Mouse (Mus musculus): ENCODE measurements around the gene Xpo1. TPM values are rescaled to one million over a fixed set of nuclear protein-coding genes. Genes with fewer than 3 reads are reported as not detected.
"Not testable (repeated sequence)": the region's sequence is repeated elsewhere in the genome, so short reads cannot be mapped to it uniquely, and the experiment has no call there.

Xpo1 gene
- polyA plus RNA-seq, 1 experiment, result 0.97 TPM

DNA sequence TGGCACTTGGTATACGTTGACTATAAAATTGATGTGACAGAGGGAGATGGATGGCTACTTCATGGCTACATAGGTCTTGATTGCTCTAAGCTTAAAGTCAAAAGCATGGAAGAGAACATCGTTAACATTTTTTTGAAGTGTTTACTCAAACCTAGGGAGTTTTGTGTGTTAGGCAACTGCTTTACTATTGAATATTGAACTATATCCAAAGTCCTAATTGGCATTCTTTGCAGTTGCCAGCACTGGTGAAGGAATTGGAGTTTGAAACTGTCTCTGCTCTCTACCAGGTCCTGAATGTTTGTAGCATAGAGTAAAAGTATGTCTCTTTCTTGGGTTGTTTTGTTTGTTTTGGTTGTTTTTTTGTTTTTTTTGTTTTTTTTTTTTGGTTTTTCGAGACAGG lies 19.9 kb downstream of the Xpo1 start:
- TF ChIP-seq GATA1 (IDR thresholded peaks at IDR 0.05; ENCODE audit: low read length) (no peak), TAL1 (IDR thresholded peaks at IDR 0.05; ENCODE audit: low read length) (no peak)
- peaks cover 100% of the 10 kb centered on the region for H3K36me3 ChIP-seq (ENCODE audit: control insufficient read depth)
- H3K4me3 ChIP-seq (replicated peaks), result no peak overlapping the region
- H3K9me3 ChIP-seq (ENCODE audit: control insufficient read depth, low read length), result no peaks in the 10 kb centered on the region
- no peaks in the 10 kb centered on the region for H3K4me1 ChIP-seq (ENCODE audit: control insufficient read depth)
- no peaks in the 10 kb centered on the region for H3K27me3 ChIP-seq (ENCODE audit: control insufficient read depth)

DNA sequence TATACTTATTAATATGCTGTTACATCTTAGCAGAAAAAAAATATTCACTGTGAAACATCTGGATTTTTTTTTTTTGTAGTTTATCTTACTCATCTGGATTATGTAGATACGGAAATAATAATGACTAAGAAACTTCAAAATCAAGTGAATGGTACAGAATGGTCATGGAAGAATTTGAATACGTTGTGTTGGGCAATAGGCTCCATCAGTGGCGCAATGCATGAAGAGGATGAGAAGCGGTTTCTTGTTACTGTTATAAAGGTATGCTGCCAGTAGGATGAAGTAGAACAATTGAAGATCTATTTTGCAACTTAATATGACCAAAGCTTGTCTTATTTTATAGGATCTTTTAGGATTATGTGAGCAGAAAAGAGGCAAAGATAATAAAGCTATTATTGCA lies 28.6 kb downstream of the Xpo1 start:
- Histone ChIP-seq H3K4me1 (ENCODE audit: control insufficient read depth) (no peaks in the 10 kb centered on the region), H3K27me3 (ENCODE audit: control insufficient read depth) (no peaks in the 10 kb centered on the region), H3K4me3 (replicated peaks) (no peak overlapping the region), H3K9me3 (ENCODE audit: control insufficient read depth, low read length) (no peaks in the 10 kb centered on the region), H3K36me3 (ENCODE audit: control insufficient read depth) (peaks cover 98% of the 10 kb centered on the region)
- no peak for TF ChIP-seq GATA1 (IDR thresholded peaks at IDR 0.05; ENCODE audit: low read length)
- no peak for TF ChIP-seq TAL1 (IDR thresholded peaks at IDR 0.05; ENCODE audit: low read length)

DNA sequence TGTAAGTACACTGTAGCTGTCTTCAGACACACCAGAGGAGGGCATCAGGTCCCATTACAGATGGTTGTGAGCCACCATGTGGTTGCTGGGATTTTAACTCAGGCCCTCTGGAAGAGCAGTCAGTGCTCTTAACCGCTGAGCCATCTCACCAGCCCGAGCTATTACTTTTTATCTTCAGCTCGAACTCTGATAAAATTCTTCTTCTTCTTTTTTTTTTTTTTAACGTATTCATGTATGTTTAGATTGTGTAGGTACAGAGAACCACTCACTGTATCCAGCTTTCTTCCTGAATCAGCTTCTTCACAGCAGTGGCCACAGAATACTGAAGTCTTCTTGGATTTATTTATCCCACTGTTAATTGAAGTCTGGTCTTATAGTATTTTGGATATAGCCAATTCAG lies 33.0 kb downstream of the Xpo1 start:
- H3K9me3 ChIP-seq (ENCODE audit: control insufficient read depth, low read length); H3K4me3 ChIP-seq (replicated peaks); H3K27me3 ChIP-seq (ENCODE audit: control insufficient read depth); H3K4me1 ChIP-seq (ENCODE audit: control insufficient read depth): not testable (repeated sequence)
- H3K36me3 ChIP-seq (ENCODE audit: control insufficient read depth), result peaks cover 100% of the 10 kb centered on the region

DNA sequence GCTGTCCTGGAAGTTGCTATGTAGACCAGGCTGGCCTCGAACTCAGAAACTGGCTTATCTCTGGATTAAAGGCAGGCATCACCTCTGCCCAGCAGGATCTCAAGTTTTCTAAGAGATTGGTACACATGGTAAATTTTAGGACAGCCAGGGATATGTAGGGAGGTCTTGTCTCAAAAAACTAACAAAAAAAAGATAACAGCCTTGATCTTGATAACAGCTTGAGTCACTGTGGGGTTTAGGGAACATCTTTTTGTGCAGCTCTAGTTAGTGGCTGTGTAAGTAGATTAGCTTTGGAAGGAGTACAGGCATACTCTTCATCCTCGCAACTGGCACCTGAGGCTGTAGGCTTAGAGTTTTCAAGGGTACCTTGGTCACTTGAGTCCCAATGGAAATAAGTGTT lies 41.5 kb downstream of the Xpo1 start:
- no peaks in the 10 kb centered on the region for H3K9me3 ChIP-seq (ENCODE audit: control insufficient read depth, low read length)
- H3K4me1 ChIP-seq (ENCODE audit: control insufficient read depth), result peaks cover 8% of the 10 kb centered on the region
- no peaks in the 10 kb centered on the region for H3K27me3 ChIP-seq (ENCODE audit: control insufficient read depth)
- no peak for TF ChIP-seq TAL1 (IDR thresholded peaks at IDR 0.05; ENCODE audit: low read length)
- TF ChIP-seq GATA1 (IDR thresholded peaks at IDR 0.05; ENCODE audit: low read length), result no peak
- H3K36me3 ChIP-seq (ENCODE audit: control insufficient read depth), result peaks cover 80% of the 10 kb centered on the region
- no peak overlapping the region for H3K4me3 ChIP-seq (replicated peaks)

DNA sequence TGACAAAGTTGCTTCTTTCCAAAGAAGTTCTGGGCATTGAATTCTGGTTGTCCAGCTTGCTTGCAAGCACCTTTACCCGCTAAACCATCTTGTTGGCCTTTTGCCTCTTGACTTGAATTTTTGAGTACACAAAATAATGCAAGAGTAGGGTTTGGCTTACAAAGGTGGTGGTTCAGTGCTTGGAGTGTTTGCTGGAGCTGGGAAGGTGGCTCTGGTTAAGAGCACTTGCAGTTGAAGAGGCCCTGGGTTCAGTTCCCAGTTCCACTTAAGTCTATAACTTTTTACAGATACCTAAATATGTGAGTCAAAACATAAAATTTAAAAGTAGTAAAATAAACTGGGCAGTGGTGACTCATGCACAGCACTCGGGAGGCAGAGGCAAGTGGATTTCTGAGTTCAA lies 42.5 kb downstream of the Xpo1 start:
- peaks cover 8% of the 10 kb centered on the region for H3K4me1 ChIP-seq (ENCODE audit: control insufficient read depth)
- TF ChIP-seq GATA1 (IDR thresholded peaks at IDR 0.05; ENCODE audit: low read length) (no peak), TAL1 (IDR thresholded peaks at IDR 0.05; ENCODE audit: low read length) (no peak)
- H3K4me3 ChIP-seq (replicated peaks), result no peak overlapping the region
- no peaks in the 10 kb centered on the region for H3K9me3 ChIP-seq (ENCODE audit: control insufficient read depth, low read length)
- H3K27me3 ChIP-seq (ENCODE audit: control insufficient read depth), result no peaks in the 10 kb centered on the region
- H3K36me3 ChIP-seq (ENCODE audit: control insufficient read depth), result peaks cover 71% of the 10 kb centered on the region

DNA sequence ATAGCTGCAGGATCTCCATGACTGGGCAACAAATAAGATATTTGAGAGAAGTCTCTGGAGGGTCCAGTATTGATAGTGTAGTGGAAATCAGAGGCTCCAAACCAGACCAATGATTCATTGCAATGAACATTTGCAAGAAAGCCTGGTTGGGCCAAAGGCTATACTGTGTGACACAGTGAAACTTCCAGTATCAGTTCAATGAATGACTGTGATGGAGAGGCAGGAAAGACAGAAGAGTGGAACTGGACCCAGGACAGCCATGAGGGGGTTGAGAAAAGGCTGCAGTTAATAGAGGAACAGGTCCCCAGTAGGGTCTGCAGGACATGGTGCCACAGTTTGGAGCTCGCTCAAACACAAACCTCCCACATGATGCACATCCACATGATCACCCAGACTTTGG lies 44.1 kb downstream of the Xpo1 start:
- Histone ChIP-seq H3K4me1 (ENCODE audit: control insufficient read depth) (peaks cover 12% of the 10 kb centered on the region), H3K27me3 (ENCODE audit: control insufficient read depth) (no peaks in the 10 kb centered on the region), H3K36me3 (ENCODE audit: control insufficient read depth) (peaks cover 55% of the 10 kb centered on the region), H3K4me3 (replicated peaks) (no peak overlapping the region), H3K9me3 (ENCODE audit: control insufficient read depth, low read length) (no peaks in the 10 kb centered on the region)
- TF ChIP-seq GATA1 (IDR thresholded peaks at IDR 0.05; ENCODE audit: low read length) (no peak), TAL1 (IDR thresholded peaks at IDR 0.05; ENCODE audit: low read length) (no peak)

DNA sequence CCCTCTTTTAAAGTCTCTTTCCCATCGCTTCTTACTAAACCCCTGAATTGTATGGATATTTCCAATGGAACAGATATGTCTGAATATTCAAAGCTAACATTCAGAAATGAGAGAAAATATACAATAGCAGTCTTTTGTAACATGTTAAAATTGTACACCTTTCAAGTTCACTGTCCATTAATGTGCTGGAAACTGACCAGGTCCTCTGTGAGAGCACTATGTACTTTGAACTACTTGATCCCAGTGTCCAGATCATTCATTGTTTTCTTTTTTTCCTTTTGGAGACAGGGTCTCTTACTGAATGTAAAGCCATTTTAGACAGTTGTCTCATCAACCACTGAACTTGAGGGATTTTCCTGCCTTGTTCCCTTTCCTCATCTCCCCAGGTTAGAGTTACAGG lies 47.3 kb downstream of the Xpo1 start:
- Histone ChIP-seq H3K4me1 (ENCODE audit: control insufficient read depth) (peaks cover 29% of the 10 kb centered on the region), H3K9me3 (ENCODE audit: control insufficient read depth, low read length) (no peaks in the 10 kb centered on the region), H3K4me3 (replicated peaks) (no peak overlapping the region), H3K36me3 (ENCODE audit: control insufficient read depth) (peaks cover 22% of the 10 kb centered on the region), H3K27me3 (ENCODE audit: control insufficient read depth) (no peaks in the 10 kb centered on the region)
- TF ChIP-seq GATA1 (IDR thresholded peaks at IDR 0.05; ENCODE audit: low read length), result no peak
- no peak for TF ChIP-seq TAL1 (IDR thresholded peaks at IDR 0.05; ENCODE audit: low read length)

DNA sequence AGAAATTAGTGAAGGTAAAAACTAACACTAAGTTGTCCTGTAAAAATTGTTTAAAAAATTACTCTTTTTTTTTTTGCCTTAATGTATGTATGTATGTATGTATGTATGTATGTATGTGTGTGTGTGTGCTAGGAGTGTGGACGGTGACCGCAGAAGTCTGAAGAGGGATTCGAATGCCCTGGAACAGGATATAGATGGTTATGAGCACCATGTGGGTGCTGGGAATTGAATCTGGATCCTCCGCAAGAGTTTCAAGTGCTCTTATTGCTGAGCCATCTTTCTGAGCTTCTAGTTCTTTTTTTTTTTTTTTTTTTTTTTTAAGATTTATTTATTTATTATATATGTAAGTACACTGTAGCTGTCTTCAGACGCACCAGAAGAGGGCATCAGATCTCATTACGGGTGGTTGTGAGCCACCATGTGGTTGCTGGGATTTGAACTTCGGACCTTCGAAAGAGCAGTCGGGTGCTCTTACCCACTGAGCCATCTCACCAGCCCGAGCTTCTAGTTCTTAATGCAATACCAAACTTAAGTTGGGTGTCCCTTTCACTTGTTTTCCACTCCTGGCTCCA lies 49.3 kb downstream of the Xpo1 start:
- Histone ChIP-seq H3K4me3 (replicated peaks) (peak overlapping the region; percentile 96), H3K4me1 (ENCODE audit: control insufficient read depth) (peaks cover 38% of the 10 kb centered on the region), H3K36me3 (ENCODE audit: control insufficient read depth) (peaks cover 15% of the 10 kb centered on the region)
- not testable (repeated sequence) for H3K27me3 ChIP-seq (ENCODE audit: control insufficient read depth); H3K9me3 ChIP-seq (ENCODE audit: control insufficient read depth, low read length)

DNA sequence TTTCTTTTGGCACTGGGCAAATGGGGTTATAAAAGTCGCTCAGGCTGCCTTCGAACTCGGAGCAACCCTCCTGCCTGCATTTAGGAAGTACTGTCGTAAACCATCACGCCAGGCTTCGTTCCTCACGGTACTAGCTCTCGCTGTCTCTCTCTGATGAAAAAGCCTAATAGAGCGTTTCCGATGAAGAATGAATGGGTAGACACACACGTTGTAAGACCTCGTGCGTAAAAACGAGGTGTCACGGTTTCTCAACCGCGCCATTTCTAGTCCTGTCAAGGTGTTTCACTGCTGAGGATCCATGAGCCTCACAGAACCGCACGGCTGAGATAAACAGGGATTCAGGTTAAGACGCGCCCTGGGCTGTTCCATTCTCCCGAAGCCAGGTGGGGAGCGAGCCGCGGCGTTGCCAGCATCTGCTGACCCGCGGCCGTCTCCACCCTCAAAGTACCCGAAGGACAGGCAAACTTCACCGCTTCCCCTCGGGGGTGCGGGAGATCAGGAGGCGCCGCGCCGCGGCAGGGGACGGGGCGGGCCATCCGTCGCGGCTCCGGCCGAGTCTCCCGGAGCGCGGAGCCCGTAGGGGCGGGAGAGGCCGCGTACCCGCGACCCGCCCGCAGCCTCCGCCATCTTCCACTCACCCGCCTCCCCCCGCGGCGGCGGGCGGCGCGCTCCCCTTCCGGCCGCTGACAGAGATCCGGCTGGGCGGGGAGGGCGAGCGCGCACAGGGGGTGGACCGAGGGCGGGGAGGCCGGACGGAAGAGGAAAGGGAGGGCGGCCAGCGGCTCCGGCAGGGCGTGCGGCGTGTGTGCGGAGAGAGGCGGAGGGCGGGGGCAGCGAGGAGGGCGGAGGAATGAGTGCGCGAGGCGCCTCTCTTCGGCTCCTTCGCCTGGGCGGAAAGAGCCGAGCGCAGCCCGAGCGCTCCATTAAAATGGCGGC lies 50.1 kb downstream of the Xpo1 start:
- peaks cover 15% of the 10 kb centered on the region for H3K36me3 ChIP-seq (ENCODE audit: control insufficient read depth)
- peaks cover 33% of the 10 kb centered on the region for H3K4me1 ChIP-seq (ENCODE audit: control insufficient read depth)
- no peaks in the 10 kb centered on the region for H3K27me3 ChIP-seq (ENCODE audit: control insufficient read depth)
- H3K4me3 ChIP-seq (replicated peaks), result peak overlapping the region; percentile 96
- no peaks in the 10 kb centered on the region for H3K9me3 ChIP-seq (ENCODE audit: control insufficient read depth, low read length)
- TF ChIP-seq TAL1 (IDR thresholded peaks at IDR 0.05; ENCODE audit: low read length) (no peak), GATA1 (IDR thresholded peaks at IDR 0.05; ENCODE audit: low read length) (no peak)

Measured in erythroblast, embryonic 14.5 days (primary cell).